Mouse (Mus musculus) retina, adult 2 months (tissue): ENCODE measurements at regions not wholly inside any gene's neighbourhood (a gene's known extent, or its start where the extent isn't known, plus 50 kb on each side); places are given as distances from the start of the nearest gene placed in this dataset.

Experiments used
- DNase-seq: peaks from one replicate; pipeline ENCODE4 v3.0.0-alpha.2; 2012; ENCODE audit warnings: low read depth, low spot score

DNA sequence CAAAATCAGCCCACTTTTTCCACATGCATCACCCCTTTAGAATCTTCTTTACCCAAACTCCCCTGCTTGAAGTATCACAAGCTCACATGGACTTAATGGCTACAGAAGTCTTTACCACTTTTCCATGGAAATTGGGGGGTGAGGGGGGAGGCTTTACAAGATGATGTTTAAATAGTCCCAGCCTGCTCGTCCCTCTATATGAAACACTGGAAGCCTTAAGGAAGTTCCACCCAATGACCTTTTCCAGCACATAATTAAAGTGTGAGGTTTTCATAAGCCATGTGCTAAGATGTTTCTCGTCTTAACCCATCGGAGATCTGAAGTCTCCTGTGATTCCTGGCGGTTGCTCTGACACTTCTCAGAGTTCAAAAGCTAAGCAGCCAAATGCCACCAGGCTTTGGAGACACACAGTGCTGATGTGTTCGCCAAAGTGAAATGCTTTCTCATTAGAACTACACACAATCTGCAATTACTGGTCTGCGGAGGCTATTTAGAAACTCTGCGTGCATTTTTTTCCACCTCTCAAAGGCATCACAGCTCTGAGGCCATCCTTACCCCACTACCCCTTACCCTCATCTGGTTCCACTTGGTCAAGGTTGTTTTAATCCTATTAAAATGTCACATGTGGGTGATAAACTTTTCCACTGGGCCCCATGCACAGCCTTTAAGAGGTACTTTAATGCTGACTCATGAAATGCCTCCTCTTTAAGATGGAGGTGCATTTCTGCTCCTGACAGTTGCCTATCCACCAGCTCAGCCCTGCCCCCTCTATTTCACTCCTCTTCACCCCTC lies 116.3 kb upstream of the Cd180 start:
- DNase-seq: no peak

DNA sequence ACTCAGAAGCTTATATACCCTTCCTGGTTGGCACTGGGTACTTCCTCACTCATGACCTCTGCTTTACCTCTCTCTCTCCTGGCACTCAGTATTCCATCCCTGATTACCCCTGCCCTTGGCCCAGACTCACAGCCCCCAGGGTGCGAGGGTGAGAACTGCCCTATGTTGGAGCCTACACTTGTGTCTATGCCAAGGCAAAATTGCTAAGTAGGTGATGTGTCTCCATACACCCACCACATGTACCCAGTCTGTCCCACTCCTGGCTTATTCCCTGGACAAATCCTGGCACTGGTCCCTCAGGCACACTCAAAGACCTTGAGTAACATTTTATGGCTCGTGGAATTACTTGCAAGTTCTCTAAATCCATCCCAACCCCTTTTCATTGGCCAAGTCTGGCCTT lies 114.5 kb upstream of the Cd180 start:
- DNase-seq: no peak

DNA sequence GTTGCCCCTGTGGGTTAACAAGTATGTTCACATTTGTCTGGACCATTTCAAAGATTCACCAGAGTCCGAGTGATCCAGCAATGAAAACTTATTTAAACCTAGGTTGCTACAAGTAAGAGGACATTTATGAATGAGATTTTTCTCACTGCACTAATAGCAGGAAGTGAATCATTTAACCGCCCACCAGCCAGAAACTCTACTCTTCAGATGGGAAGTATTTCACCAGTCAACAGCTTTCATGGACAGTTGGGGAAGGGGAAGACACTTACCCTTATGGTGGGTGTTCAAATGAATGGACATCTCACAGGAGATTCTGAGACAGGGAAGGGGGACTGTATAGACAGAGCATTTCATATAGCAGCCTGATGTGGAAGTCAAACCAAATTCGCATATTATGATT lies 113.7 kb upstream of the Cd180 start:
- no peak for DNase-seq

DNA sequence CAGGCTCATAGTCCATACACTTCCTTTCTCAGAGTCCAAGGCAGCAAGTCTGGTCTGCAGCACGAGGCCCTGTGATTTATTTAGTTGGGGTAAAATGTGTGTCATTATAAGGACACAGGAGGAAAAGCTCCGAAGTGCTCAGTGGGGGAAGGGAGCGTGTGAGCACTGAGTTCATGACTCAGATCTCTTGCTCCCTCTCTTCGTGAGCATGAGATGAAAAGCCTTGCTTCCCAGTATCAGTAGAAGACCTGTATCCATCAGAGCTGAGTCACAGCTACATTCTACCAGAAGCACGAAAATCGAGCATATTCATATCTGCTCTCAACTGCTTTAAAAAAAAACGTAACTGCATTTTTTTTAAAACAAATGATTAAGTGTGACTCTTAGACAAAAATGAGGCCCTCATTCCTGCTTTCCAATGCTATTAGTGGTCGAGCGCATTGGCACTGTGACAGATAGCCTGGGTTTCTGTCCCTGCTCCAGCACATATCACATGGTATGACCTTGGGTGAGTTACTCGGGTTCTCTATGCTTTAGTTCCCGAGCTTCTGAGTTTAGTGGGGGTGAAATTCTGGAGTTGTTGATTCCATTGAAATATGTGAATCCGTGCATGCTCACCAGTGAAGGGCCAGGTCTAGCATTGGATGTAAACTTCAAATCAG lies 109.2 kb upstream of the Cd180 start:
- DNase-seq: no peak

DNA sequence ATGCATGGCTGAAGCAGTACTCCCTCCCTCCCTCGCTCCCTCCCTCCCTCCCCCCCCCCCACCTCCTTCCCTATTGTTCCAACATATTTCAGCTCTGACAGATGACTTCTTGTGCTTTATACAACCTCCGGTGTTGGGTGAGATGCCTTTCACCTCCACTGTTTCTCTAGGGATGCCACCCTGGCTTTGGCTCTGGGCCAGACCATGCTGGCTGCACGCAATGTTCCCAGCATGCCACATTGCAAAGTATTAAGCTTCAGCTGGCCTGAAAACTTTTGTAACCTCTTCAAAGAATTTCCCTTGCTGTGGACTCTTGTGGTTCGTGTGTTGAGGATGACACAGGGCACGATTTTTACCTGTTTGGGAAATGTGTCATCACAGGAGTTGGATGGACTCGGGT lies 107.1 kb upstream of the Cd180 start:
- no peak for DNase-seq

DNA sequence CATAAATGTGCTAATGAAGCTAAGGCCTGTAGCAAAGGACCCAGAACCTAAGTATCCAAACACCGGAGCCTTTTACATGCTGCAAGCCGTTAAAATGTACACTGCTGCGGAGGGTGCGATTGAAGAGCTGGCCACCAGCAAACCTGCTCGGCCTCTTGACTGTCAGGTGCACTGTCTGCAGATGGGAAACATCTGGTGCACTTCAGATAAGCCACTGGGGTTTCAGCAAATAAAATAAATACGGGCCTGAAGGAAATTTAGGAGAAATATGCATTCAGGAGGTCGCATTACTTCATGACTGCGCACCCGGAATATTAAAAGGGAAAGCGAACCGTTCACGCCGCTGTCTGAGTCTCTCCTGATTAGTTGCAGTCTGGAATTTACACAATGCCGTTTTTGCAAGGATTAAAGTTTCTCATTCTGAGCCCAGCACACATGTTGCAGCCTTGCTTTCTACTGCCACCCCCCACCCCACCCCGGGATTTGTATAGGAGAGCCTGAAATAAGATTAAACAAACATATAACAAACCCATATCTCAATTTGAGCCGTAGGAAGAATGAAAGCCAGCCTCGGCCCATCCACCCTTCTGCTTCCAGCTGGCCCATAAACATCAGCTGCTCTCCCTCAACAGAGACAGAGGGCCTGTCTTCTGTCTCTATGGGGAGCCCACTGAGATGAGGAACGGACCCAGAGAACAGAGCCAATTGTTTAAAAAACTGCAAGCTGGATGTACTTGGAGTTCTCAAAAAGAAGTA lies 103.5 kb upstream of the Cd180 start:
- DNase-seq: no peak

DNA sequence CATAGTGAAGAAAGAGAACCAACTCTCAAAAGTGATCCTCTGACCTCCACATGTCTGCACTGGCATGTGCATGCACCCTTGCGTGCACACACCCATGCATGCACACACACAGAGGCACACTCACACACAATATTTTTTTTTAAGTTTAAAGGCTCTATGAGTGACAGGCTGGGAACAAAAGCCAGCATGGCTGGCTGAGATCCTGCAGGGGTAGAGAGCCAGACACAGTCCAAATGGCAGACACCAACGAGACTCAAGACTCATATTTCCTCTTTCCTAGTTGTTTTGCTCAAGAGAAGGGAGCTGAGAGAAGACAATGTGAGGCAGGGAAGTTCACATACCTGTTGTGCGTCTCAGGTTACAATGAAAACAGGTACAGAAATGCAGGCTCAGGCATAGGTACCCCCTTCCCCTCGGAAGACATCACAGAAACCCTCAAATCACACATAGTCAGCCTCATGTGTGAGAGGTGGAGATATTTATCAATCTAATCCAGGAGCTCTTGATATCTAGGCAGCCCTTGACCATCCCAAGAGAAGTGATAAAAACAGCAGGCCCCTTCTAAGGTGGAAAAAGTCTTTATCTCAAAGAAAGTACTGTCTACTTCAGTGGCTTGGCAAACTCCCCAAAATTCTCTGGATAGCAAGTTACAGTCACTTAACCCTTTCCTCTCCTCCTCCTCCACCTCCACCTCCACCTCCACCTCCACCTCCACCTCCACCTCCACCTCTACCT lies 101.4 kb upstream of the Cd180 start:
- no peak for DNase-seq

DNA sequence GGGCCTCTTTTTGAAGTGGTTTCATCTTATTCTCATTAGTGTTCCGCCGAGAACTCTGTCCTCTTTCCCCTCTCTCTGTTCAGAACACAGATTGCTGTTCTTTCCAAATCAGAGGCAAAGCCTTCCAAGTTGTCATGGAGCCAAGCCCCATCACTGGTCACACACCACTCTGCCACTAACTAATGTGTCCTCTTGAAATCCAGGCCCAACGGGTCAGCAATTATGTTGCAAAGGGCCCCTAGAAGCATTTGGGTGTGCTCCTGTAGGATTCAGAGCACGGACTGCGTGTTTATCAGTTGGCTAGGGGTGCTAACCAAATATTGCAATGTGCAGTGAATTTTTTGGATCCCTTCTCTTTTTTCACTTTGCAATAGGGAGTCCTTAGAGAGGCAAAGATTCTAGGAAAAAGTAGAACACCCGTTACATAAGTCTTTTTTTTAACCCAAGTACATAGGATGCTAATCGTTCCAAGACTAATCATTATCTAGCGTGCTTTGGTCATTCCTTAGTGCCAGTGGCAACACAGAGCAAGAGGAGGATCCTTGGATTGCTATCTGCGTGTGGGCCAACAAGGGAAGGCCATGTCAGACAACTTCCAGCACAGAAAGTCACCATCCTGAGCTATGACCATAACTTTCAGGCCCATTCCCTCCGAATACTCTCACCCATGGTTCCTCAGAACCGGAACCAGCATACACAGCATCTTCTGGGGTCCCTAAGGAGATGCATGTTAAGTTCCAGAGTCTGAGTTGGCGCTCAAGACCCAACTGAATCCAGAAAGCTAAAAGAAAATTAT lies 99.8 kb upstream of the Cd180 start:
- no peak for DNase-seq

DNA sequence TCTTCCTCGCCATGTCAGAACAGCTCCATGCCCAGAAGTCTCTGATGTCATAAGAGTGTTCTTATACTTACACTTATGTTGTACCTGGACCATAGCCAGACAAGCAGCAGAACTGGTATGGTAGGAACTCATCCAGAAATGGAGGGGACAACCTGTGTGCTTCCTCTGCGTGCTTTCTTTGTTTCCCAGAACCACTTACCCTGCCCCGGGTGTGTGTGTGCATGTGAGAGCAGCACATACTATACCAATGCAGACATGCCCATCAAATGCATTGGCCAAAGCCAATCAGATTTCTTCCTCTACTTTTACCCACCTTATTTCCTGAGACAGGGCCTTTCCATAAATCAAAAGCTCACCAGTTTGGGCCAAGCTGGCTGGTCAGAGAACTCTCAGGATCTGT lies 99.2 kb upstream of the Cd180 start:
- DNase-seq: no peak

DNA sequence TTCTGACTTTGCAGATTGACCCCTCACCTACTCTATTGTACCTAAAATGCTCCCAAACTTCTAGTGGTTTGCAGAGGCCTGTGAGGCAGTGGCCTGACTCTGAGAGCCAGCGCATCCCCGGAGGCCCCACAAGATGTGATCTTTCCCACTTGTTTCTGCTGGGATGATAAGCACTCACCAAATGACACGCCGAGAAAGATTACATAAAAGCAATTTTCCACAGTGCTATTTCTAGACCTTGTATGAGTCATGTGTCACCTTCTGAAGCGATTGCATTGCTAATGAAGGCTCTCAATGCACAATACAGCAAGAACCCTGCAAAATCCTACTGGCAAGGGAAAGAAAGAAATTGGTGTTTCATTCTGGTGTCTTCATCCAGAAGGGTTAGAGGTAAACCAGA lies 97.8 kb upstream of the Cd180 start:
- no peak for DNase-seq

DNA sequence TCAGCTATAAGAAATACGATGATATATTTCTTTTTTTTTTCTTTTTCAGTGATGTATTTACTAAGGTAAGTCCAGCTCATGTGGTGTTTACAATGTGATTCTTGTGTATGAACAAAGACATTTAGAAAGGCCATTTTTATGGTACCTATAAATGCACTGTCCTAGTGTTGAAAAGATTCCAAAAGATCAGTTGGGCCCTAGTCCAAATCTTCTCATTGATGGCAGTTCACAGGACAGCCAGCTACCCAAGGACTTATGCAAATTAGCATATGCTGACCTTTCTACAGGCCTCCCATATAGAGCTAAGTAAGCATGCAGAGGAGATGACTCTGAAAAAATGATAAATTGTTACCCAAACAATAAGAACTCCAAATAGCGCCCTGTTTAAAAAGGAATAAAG lies 97.3 kb upstream of the Cd180 start:
- no peak for DNase-seq

DNA sequence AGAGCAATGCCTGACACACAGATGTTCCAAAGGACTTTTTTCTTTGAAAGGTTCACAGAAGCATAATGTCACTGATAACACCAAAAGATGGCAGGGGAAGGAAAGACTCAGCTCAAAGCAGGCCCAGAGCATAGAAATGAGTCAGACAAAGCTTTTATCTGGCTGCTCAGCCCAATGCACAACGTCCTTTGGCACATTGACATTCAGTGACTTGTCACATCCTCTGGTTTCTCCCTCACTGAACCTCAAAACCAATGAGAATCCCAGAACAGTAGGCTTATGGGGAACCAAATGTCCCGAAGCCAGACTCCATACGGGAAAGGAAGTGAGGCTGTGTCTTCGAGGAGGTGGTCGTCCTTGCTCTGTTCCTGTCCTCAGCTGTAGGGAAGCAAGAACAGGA lies 95.2 kb upstream of the Cd180 start:
- DNase-seq: no peak

DNA sequence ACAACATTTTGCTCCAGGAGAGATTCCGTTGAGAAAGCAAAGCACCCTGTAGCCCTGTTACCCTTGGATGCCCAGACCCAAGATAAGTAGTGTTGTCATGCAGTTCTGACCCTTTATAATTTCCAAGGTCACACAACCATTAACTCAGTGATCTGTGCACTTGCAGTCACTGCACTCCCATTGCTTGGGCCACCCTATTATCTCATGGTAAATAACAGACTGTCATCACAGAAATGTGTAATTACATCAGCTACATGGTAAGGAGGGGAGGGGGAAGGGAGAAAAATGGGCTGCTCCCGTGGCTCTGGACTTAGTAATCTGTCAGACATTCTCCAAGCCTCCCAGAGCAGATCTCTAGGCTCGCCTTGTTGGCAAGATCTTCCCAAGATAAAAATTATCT lies 93.8 kb upstream of the Cd180 start:
- DNase-seq: no peak

DNA sequence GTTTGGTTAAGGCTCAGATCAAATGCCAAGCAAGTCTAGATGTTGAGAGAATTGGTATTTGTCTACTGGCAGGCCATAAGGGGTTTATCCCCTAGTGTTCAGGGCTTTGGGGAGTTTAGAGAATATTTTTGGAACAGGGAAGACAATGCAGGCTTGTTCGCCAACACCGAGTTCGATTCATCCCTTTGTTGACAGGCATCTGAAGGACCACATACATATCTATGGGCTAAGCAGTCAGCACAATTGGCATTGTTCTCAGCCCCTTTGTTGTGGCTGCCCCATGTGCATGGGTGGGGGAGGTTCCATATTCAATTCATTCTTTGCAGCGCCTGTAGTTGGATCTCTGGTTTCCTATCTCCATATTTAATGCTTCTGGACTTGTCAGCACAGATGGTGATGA lies 93.3 kb upstream of the Cd180 start:
- no peak for DNase-seq

DNA sequence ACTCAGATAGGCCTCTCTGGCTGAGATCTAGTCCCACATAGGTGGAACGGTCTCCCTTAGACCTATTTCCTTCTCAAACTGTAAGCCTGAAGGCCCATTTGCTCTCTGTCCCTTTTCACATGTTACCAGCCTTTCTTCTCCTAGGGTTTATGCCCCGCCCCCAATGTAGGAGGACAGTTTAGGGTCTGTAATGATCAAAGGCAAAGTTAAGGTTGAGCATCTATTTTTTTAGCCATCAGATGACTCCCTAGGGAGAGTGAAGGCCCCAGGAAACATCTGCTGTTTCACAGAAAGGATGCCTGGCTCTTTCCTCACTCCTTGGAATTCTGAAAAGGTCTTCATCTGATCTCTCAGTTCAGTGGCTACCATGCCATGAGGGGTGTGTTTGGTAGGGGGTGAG lies 68.9 kb upstream of the Cd180 start:
- DNase-seq: no peak

DNA sequence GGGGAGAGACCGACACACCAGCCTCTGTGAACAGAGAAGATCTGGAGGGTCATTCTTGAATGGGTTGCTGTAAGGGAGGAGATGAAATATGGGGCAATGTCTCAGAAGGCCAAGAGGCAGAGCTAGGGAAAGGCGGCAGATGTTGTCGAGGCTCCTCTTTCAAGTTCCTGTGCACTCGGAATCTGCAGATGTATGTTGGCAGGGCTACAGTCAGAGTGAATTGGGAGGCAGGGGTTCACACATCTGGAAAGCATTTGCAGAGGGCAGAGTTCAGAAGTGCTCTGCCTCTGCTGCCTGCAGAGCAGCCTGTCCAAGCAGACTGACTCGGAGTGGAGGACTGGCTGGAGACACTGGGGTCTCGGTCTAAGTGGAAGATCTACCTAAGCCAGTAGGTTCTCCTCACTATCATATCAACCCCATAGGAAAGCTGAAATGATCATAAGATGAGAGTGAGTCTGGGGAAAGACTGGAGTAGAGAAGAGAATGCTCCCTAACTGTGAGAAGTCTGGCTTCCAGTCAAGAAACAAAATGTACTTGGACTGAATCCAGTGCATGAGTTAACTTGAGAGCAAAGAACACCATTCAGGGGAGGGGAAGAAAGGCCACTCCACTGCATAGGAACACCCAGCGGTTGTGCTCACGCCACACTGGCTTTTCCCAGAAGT lies 68.1 kb upstream of the Cd180 start:
- no peak for DNase-seq

DNA sequence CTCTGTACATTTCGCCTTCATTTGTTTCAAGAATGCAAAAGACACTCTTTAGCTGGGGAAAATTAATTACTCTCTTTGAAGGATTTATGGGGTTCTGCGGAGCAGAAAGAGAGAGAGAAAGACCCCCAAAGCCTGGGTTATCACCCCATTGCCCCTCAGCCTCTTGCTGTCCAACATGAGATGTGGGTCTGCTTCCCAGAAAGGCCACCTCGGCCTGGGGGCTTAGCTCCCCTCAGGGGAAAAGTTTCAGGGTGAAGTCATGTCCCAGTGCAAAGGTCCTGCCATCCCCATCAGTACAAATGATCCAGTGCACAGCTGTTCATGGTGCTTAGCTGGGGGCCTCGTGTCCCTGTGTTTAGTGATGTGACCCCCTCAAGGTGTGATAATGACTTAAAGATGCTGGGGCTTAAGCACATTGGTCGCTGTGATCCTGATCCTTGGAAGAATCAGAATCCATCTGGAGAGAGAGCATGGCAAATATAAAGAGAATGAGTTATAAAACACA lies 67.5 kb upstream of the Cd180 start:
- DNase-seq: no peak

DNA sequence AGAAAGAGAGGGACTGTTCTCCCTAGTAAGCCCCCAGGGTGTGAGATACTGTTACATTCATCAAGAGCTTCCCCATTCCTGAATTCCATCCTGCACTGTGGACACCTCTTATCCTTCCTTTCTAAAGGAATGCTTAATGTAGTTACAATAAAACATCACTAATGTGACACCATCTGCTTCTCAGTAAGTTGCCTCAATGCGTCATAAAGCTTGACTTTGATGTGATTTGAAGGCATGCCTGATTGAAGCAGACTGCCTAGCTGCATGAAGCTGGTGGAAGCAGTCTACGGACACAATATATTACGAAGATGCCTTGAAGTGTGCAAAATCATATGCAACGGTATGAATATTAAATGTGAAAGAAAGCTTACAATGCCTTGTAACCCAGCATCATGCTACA lies 65.6 kb upstream of the Cd180 start:
- DNase-seq: no peak

DNA sequence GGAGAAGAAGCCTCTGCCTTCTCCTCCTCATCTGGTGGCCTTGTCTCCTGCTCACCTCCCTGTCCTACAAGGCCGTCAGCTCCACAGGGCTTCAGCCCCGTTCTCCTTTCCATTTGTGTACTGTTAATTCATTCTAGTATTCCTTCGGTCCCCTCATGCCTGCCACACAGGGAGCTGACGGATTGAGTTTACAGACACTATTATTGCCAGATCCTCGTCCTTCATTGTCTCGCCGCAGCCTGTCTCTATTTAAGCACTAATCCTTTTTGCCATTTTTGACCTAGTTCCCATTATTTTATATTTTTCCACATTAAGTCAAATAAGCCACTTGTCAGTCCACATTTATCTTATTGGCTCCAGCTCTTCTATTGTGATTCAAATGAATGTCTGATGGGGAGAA lies 64.2 kb upstream of the Cd180 start:
- DNase-seq: no peak

DNA sequence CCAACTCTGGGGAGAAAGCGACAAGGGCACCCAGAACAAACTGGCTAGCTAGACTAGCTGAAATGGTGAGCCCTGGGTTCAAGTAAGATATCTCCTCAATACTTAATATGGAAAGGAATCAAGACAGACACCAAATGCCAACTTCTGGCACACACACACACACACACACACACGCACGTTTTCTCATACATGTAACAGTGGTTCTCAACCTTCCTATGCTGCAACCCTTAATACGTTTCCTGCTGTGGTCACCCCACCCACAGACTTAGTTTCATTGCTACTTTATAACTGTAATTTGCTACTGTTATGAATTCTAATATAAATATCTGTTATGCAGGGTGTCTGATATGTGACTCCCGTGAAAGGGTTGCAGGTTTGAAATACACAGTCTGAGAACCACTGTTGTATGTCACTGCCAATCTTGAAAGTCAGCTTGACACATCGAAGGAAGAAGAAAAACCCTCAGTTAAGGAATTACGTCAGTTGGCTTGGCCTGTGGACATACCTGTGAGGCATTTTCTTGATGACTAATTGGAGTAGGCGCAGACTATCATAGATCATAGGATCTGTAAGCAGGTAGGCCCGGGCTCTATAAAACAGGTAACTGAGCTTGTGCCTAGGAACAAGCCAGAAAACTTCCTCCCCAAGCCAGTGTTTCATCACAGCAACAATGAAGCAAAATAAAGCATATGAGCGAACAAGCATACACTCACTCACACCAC lies 59.0 kb upstream of the Cd180 start:
- no peak for DNase-seq
